Mouse (Mus musculus): ENCODE measurements around the gene Cilp.
"Not testable (repeated sequence)": the region's sequence is repeated elsewhere in the genome, so short reads cannot be mapped to it uniquely, and the experiment has no call there.

Cilp gene

GRCm38 (mm10) chr9:65247502-65248376 lies 17.2 kb upstream of the Cilp start:
- no peak for DNase-seq (ENCODE audit: low read depth, low spot score)

GRCm38 (mm10) chr9:65248377-65248690 lies 16.6 kb upstream of the Cilp start:
- no peak for DNase-seq (ENCODE audit: low read depth, low spot score)

GRCm38 (mm10) chr9:65252026-65252425 lies 13.0 kb upstream of the Cilp start:
- no peak for DNase-seq (ENCODE audit: low read depth, low spot score)

DNA sequence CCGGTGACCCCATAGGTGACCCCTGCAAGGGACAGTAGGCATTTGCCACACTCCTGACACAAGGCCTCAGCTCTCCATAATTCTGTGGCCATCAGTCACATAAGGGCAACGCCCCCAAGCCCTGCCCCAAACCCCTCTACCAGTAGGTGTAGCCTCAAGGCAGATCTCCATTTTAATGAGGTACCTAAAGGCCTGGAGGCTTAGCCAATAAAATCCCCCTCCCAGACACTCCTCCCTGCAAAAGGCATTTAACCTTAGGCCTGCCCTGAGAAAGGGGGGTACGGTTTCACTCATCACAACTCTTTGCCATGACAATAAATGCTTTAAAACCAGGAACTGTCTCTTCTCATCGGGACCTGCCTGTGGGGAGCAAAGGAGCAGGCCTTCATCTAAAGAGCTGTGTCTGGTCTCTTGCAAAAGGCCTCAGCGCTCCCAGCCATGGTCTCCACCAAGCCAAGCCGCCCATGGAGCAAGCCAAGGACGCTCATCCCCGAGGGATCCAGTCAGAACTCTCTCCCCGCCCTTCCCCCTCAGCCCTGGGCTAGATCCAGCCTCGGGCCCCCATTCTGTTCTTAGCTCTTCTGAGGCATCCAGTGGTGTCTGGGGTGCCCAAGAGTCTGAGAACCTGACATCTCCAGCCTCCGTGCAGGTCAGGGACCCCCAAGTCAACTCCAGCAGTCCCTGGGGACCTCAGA lies 8.9 kb upstream of the Cilp start:
- DNase-seq (ENCODE audit: low read depth, low spot score) = no peak

GRCm38 (mm10) chr9:65257218-65257910 lies 7.6 kb upstream of the Cilp start:
- no peak for DNase-seq (ENCODE audit: low read depth, low spot score)

DNA sequence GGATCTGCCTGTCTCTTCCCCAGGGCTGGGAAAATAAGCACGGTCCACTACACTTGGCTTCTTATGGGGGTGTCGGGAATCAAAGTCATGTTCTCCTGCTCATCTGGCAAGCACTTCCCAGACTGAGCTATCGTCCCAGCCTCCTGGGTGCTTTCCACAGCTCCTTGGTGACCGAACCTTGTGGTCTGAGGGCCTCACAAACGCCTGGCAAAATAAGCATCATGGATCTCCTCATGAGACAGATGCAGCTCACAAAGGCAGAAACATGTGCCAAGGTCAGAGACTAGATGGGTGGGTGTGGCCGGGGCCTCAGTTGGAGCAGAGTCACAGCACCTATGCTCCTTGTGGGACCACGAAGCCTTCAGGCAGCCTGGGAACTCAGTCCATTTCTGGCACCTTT lies 5.6 kb upstream of the Cilp start:
- no peak for DNase-seq (ENCODE audit: low read depth, low spot score)

- DNase-seq (ENCODE audit: low read depth, low spot score) = no peak
Measured at GRCm38 (mm10) chr9:65261591-65262230, 3.3 kb upstream of the Cilp start.

- no peak for DNase-seq (ENCODE audit: low read depth, low spot score)
Measured at GRCm38 (mm10) chr9:65262641-65263120, 2.3 kb upstream of the Cilp start.

- DNase-seq (ENCODE audit: low read depth, low spot score) = peak; percentile 32
Measured at GRCm38 (mm10) chr9:65267742-65268515, 2.9 kb downstream of the Cilp start.

GRCm38 (mm10) chr9:65273048-65273809 lies 8.2 kb downstream of the Cilp start:
- no peak for DNase-seq (ENCODE audit: low read depth, low spot score)

- no peak for DNase-seq (ENCODE audit: low read depth, low spot score)
Measured at GRCm38 (mm10) chr9:65273873-65274272, 8.9 kb downstream of the Cilp start.

- DNase-seq (ENCODE audit: low read depth, low spot score) = not testable (repeated sequence)
Measured at GRCm38 (mm10) chr9:65274851-65275250, 9.9 kb downstream of the Cilp start.

GRCm38 (mm10) chr9:65275810-65276530 lies 11.0 kb downstream of the Cilp start:
- DNase-seq (ENCODE audit: low read depth, low spot score) = no peak

GRCm38 (mm10) chr9:65281536-65282151 lies 16.7 kb downstream of the Cilp start:
- no peak for DNase-seq (ENCODE audit: low read depth, low spot score)

- no peak for DNase-seq (ENCODE audit: low read depth, low spot score)
Measured at GRCm38 (mm10) chr9:65283301-65283700, 18.3 kb downstream of the Cilp start.

GRCm38 (mm10) chr9:65288252-65288651 lies 23.3 kb downstream of the Cilp start:
- DNase-seq (ENCODE audit: low read depth, low spot score) = not testable (repeated sequence)

- DNase-seq (ENCODE audit: low read depth, low spot score) = no peak
Measured at GRCm38 (mm10) chr9:65289988-65290387, 25.0 kb downstream of the Cilp start.

DNA sequence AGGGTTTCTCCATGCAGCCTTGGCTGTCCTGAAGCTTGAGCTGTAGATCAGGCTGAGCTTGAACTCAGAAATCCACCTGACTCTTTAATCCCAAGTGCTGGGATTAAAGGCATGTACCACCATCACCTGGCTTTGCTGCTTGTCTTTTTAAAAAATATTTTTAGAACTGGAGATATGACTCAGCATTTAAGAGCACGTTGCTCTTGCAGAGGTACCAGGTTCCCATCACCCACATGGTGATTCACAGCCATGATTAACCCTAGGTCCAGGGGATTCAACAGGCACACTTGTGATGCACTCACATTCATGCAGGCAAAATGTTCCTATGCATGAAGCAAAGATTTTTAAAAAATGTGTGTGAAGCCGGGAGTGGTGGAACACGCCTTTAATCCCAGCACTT lies 27.4 kb downstream of the Cilp start:
- DNase-seq (ENCODE audit: low read depth, low spot score) = no peak

- no peak for DNase-seq (ENCODE audit: low read depth, low spot score)
Measured at GRCm38 (mm10) chr9:65293119-65293518, 28.1 kb downstream of the Cilp start.
